Mouse (Mus musculus): ENCODE results near the gene Mr1. TPM values are rescaled to one million over a fixed set of nuclear protein-coding genes. Genes with fewer than 3 reads are reported as not detected.
A peak's percentile ranks its signal among the peaks of the same experiment; 100 is the strongest.

The Mr1 gene
- polyA plus RNA-seq, 1 experiment from 2014 or later: 0.55 TPM

DNA sequence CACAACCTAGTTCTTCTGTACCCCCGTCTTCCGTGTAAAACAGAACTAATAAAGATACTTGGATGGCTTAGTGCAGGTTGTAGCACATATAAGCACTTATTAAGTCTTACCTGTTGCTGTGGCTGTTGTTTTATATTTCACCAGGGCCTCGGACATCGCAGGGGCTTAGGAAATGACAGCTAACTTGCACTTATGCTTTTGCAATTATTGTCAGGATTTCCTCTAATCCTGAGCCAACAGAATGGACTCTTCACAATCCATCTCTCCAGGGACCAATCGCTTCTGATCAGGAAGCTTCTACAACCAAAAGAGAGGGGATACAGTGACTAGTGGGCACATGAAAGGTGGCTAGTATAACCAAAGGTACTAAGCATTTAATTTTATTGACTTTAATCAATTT is 42.6 kb downstream of the Mr1 start:
- Histone ChIP-seq H3K4me2 (ENCODE audit: low read depth, low read length, severe bottlenecking) (no peak overlapping the region), H3K36me3 (ENCODE audit: control insufficient read depth, insufficient read depth, low read length) (no peaks in the 10 kb centered on the region), H3K9me3 (ENCODE audit: control insufficient read depth, low read length) (no peaks in the 10 kb centered on the region), H3K9ac (ENCODE audit: low read length) (no peak overlapping the region), H3K27me3 (ENCODE audit: control insufficient read depth, insufficient read depth, low read length) (no peaks in the 10 kb centered on the region), H3K4me1 (replicated peaks; ENCODE audit: control insufficient read depth, insufficient read depth, low read length) (0 out of 2 replicates have a peak, but pooled peaks cover 2% of the 10 kb centered on the region), H3K4me3 (ENCODE audit: low read depth, low read length) (no peak overlapping the region), H3K27ac (ENCODE audit: low read depth, low read length) (no peak overlapping the region)
- ATAC-seq (replicated peaks; ENCODE audit: low FRiP score) (no peak), DNase-seq (ENCODE audit: low spot score) (no peak)
- 91% methylated on average over 5 of the region's 5 CpGs for WGBS

DNA sequence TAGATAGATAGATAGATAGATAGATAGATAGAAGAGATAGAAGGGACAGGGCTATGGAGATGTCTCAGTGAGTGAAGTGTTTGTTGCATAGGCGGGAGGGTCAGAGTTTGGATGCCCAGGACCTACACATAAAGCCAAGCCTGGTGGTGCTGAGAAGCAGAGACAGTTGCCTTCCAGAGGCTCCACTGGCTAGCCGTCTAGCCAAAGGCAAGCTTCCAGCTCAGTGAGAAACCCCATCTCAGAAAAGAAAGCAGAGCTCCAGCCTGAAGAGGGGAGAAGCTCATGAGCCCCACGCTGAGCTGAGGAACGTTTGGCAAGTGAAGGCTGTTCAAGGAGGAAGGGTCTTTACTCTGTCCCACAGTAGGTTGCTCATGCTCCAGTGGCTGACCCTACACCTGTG is 44.0 kb downstream of the Mr1 start:
- Histone ChIP-seq H3K9ac (ENCODE audit: low read length) (no peak overlapping the region), H3K4me1 (replicated peaks; ENCODE audit: control insufficient read depth, insufficient read depth, low read length) (no peaks in the 10 kb centered on the region), H3K27ac (ENCODE audit: low read depth, low read length) (no peak overlapping the region), H3K4me3 (ENCODE audit: low read depth, low read length) (no peak overlapping the region), H3K27me3 (ENCODE audit: control insufficient read depth, insufficient read depth, low read length) (no peaks in the 10 kb centered on the region), H3K36me3 (ENCODE audit: control insufficient read depth, insufficient read depth, low read length) (no peaks in the 10 kb centered on the region), H3K4me2 (ENCODE audit: low read depth, low read length, severe bottlenecking) (no peak overlapping the region), H3K9me3 (ENCODE audit: control insufficient read depth, low read length) (no peaks in the 10 kb centered on the region)
- WGBS: 74% methylated on average over 4 of the region's 4 CpGs
- ATAC-seq (replicated peaks; ENCODE audit: low FRiP score): no peak
- no peak for DNase-seq (ENCODE audit: low spot score)

DNA sequence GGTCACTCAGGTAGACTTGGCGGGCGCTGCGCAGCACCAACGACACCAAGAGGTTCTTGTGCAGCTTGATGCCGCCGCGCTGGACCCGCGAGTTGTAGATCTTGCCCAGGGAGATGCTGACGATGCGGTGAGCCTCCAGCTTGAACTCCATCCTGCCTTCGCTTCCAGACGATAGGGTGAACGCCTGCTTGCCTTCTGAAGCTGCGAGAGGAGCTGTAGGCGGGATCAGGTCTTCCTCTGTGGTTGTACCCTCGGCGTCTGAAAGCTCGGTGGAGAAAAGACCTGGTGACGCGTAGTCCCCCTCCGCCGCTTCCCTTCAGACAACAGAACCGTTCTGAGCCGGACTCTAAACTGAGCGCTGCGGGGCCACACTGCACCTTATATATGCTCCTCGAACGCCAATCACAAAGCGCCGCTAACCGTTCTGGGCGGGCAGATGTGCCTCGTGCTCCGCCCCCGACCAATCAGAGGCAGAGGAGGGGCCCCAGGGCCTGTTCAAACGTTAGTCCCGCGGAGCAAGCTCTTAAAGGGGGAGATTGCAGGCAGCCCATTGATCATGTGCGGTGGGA is 47.2 kb downstream of the Mr1 start, which contains the start of gene Ier5:
Gene Ier5 (minus strand): TSS at position 357 of the 569 bp plus-strand sequence.
- peak; percentile 99 for DNase-seq (ENCODE audit: low spot score)
- H3K4me2 ChIP-seq (ENCODE audit: low read depth, low read length, severe bottlenecking): peak within 1 kb of the TSS; percentile 79
- H3K4me1 ChIP-seq (replicated peaks; ENCODE audit: control insufficient read depth, insufficient read depth, low read length): no peaks in the 10 kb centered on the region
- under 1% methylated on average over 40 of the region's 40 CpGs for WGBS
- H3K9me3 ChIP-seq (ENCODE audit: control insufficient read depth, low read length): no peaks in the 10 kb centered on the region
- peak within 1 kb of the TSS; percentile 99 for H3K9ac ChIP-seq (ENCODE audit: low read length)
- H3K27ac ChIP-seq (ENCODE audit: low read depth, low read length): peak within 1 kb of the TSS; percentile 75
- H3K27me3 ChIP-seq (ENCODE audit: control insufficient read depth, insufficient read depth, low read length): no peaks in the 10 kb centered on the region
- no peaks in the 10 kb centered on the region; the same call in 1 of the 2 replicates for H3K36me3 ChIP-seq (ENCODE audit: control insufficient read depth, insufficient read depth, low read length)
- peak within 1 kb of the TSS; percentile 100 for H3K4me3 ChIP-seq (ENCODE audit: low read depth, low read length)
- peak; percentile 98 for ATAC-seq (replicated peaks; ENCODE audit: low FRiP score)

DNA sequence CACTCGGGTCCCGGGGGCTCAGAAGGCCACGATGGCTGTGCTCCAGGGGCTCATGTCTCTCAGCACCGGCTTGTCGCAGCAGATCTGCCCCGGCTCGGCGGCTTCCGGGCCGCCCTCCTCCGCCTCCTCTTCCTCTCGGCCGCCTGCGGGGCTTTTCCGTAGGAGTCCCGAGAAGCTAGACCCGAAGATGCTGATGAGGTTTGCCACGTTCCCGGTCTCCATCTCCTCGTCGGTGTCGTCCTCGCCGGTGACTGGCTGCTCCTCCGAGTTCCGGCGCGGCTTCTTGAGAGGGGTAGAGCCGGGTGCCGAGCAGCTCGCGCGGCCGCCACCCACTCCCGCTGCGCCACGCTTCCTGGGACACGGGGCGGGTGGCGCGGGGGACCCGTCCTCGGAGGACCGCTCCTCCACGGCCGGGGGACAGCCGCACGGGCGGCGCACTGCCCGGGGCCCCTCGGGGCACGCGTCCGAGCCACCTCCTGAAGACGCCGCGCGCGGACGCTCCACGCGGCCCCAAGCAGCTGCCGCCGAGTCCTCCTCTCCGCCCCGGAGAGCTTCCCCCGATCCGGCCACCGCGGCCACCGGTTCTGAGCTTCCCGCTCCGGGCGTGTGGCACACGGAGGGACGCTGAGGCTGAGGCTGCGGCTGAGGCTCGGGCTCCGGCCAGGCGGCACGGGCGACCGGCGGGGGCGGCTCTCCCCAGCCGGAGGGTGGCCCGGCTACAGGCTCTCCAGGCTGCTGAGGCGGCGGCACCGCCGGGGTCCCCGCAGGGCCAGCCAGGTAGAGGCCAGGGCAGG is 47.9 kb downstream of the Mr1 start:
- H3K27me3 ChIP-seq (ENCODE audit: control insufficient read depth, insufficient read depth, low read length): no peaks in the 10 kb centered on the region
- no peaks in the 10 kb centered on the region for H3K9me3 ChIP-seq (ENCODE audit: control insufficient read depth, low read length)
- peak overlapping the region; percentile 79 for H3K4me2 ChIP-seq (ENCODE audit: low read depth, low read length, severe bottlenecking)
- DNase-seq (ENCODE audit: low spot score): peak; percentile 76
- H3K36me3 ChIP-seq (ENCODE audit: control insufficient read depth, insufficient read depth, low read length): no peaks in the 10 kb centered on the region; the same call in 1 of the 2 replicates
- peak overlapping the region; percentile 75 for H3K27ac ChIP-seq (ENCODE audit: low read depth, low read length)
- no peaks in the 10 kb centered on the region for H3K4me1 ChIP-seq (replicated peaks; ENCODE audit: control insufficient read depth, insufficient read depth, low read length)
- peak; percentile 50 for ATAC-seq (replicated peaks; ENCODE audit: low FRiP score)
- peak overlapping the region; percentile 99 for H3K9ac ChIP-seq (ENCODE audit: low read length)
- peak overlapping the region; percentile 100 for H3K4me3 ChIP-seq (ENCODE audit: low read depth, low read length)
- WGBS: under 1% methylated on average over 71 of the region's 93 CpGs

DNA sequence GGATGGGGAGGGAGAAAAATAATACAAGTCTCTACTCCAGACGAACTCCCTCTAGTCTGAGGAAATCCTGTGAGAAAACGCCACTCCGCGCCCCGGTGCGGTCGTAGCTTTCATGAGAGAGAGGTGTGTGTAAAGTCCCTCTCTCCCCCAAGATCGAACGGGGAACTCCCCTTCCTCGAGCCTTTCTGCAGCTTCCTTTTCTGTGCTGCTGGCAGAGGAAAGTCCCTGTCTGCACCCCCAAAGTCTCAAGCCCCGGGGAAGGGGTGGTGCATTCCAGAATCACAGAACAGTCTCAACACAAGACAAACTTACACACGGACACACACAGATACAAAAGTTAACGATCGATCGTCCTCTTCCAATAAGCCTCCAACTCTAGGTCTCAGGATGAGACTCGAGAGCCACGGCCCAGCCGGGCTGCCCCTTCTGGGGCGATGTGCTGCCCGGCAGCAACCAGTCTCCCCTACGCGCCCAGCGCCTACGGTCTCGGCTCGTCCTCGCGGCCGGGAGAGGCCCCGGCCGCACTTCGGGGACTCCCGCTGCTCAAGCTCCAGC is 48.6 kb downstream of the Mr1 start:
- no peaks in the 10 kb centered on the region for H3K9me3 ChIP-seq (ENCODE audit: control insufficient read depth, low read length)

DNA sequence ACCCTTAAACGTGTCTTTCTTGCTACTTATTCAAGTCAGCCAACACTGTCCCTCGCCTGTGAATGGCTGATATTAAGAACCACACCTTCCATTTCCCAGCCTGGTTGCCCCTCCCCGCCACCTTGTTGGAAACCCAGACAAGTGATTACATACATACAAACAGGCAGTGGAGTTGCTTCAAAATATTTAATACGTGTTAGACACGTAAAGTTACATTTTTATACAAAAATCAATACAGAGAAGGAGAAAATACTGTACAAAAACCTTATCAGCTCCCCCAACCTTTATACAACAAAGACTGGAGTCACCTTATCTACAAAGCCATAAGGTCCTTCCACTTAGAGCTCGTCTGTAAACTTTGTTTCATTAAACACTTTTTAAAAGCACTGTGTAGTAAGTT is 49.3 kb downstream of the Mr1 start:
- Histone ChIP-seq H3K36me3 (ENCODE audit: control insufficient read depth, insufficient read depth, low read length) (no peaks in the 10 kb centered on the region; the same call in 1 of the 2 replicates), H3K4me1 (replicated peaks; ENCODE audit: control insufficient read depth, insufficient read depth, low read length) (peaks cover 9% of the 10 kb centered on the region; the same call in 1 of the 2 replicates), H3K9ac (ENCODE audit: low read length) (peak overlapping the region; percentile 99), H3K4me3 (ENCODE audit: low read depth, low read length) (peak overlapping the region; percentile 100), H3K9me3 (ENCODE audit: control insufficient read depth, low read length) (no peaks in the 10 kb centered on the region), H3K27ac (ENCODE audit: low read depth, low read length) (no peak overlapping the region), H3K4me2 (ENCODE audit: low read depth, low read length, severe bottlenecking) (peak overlapping the region; percentile 79), H3K27me3 (ENCODE audit: control insufficient read depth, insufficient read depth, low read length) (no peaks in the 10 kb centered on the region)
- ATAC-seq (replicated peaks; ENCODE audit: low FRiP score) (no peak), DNase-seq (ENCODE audit: low spot score) (no peak)
- WGBS: 31% methylated on average over 6 of the region's 6 CpGs

More for the DNA sequence above, 48.6 kb downstream of the Mr1 start:
- H3K36me3 ChIP-seq (ENCODE audit: control insufficient read depth, insufficient read depth, low read length): no peaks in the 10 kb centered on the region; the same call in 1 of the 2 replicates
- peak; percentile 5; the same call in 1 of the 2 replicates for ATAC-seq (replicated peaks; ENCODE audit: low FRiP score)
- no peaks in the 10 kb centered on the region for H3K27me3 ChIP-seq (ENCODE audit: control insufficient read depth, insufficient read depth, low read length)
- peak overlapping the region; percentile 70 for H3K27ac ChIP-seq (ENCODE audit: low read depth, low read length)
- peak overlapping the region; percentile 100 for H3K4me3 ChIP-seq (ENCODE audit: low read depth, low read length)
- H3K4me1 ChIP-seq (replicated peaks; ENCODE audit: control insufficient read depth, insufficient read depth, low read length): peaks cover 2% of the 10 kb centered on the region; the same call in 1 of the 2 replicates
- peak; percentile 65 for DNase-seq (ENCODE audit: low spot score)
- WGBS: under 1% methylated on average over 33 of the region's 33 CpGs
- peak overlapping the region; percentile 99 for H3K9ac ChIP-seq (ENCODE audit: low read length)
- peak overlapping the region; percentile 79 for H3K4me2 ChIP-seq (ENCODE audit: low read depth, low read length, severe bottlenecking)

DNA sequence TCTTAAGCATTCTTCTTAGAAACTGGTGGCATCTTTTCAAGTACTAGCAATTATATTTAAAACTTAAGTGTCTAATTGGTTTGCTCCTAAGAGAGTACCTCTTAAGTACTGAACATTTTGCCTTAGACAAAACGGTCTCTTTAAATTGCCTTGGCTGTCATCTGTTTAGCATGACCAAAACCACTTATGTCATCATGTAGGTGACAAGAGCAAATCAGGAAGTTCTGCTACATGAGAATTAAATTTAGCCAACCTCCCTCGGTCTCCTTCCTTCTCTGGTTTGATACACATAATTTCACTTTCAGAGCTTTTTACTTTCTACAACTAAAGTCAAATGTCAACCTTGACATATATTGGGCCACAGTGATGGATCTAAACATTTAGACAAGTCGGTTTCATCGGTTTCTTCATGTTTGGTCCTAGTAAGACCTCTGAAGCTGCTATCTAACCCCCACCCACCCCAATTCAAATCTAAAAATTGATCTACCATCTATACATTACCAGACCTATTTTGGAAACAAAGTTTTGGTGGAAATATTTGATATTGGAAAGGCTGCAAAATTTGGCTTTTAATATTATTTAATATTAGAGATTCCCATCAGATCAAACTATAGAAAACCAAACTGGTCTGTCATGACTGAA is 49.9 kb downstream of the Mr1 start:
- Histone ChIP-seq H3K9me3 (ENCODE audit: control insufficient read depth, low read length) (no peaks in the 10 kb centered on the region), H3K4me3 (ENCODE audit: low read depth, low read length) (no peak overlapping the region), H3K36me3 (ENCODE audit: control insufficient read depth, insufficient read depth, low read length) (no peaks in the 10 kb centered on the region; the same call in 1 of the 2 replicates), H3K9ac (ENCODE audit: low read length) (no peak overlapping the region), H3K4me1 (replicated peaks; ENCODE audit: control insufficient read depth, insufficient read depth, low read length) (peaks cover 14% of the 10 kb centered on the region; the same call in 1 of the 2 replicates), H3K4me2 (ENCODE audit: low read depth, low read length, severe bottlenecking) (peak overlapping the region; percentile 79), H3K27me3 (ENCODE audit: control insufficient read depth, insufficient read depth, low read length) (no peaks in the 10 kb centered on the region), H3K27ac (ENCODE audit: low read depth, low read length) (no peak overlapping the region)
- ATAC-seq (replicated peaks; ENCODE audit: low FRiP score) (no peak), DNase-seq (ENCODE audit: low spot score) (no peak)
- 87% methylated on average over 4 of the region's 4 CpGs for WGBS

DNA sequence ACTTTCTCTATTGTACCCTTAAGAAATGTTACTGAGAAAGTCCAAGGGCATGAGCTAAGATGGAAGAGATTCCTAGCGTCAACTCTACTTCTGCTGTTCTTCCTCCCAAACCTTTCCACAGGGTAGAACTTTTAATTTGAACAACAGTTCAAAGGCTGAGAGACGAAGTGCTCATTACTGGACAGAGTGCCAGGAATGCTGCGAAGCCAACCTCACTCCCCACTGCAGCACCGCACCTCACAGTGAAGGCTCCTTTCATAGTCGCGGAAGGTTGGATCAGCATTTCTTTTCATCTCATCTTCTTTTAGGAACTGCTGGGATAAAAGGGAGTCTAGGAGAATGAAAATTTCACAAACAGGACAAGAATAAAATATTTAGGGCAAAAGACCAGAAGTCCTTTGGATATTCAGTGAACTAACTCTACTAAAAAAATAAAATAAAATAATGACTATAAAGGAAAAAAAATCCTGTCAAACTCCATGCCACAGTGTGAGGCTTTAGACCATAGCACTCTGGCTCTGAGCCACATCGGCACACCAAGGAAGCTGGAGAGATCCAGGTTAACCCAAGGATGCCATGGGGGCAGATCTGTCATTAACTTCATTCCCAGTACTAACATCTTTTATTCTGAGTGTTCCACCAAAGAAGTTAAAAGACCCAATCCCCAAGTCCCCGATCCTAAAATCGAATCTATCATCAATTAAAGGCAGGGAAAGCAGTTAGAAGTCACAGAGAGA is 52.5 kb downstream of the Mr1 start:
- no peak for ATAC-seq (replicated peaks; ENCODE audit: low FRiP score)
- H3K27ac ChIP-seq (ENCODE audit: low read depth, low read length): no peak overlapping the region

More for the DNA sequence above, 52.5 kb downstream of the Mr1 start:
- Histone ChIP-seq H3K36me3 (ENCODE audit: control insufficient read depth, insufficient read depth, low read length) (no peaks in the 10 kb centered on the region; the same call in 1 of the 2 replicates), H3K9me3 (ENCODE audit: control insufficient read depth, low read length) (no peaks in the 10 kb centered on the region), H3K4me2 (ENCODE audit: low read depth, low read length, severe bottlenecking) (no peak overlapping the region), H3K4me1 (replicated peaks; ENCODE audit: control insufficient read depth, insufficient read depth, low read length) (peaks cover 15% of the 10 kb centered on the region; the same call in 1 of the 2 replicates), H3K4me3 (ENCODE audit: low read depth, low read length) (no peak overlapping the region), H3K9ac (ENCODE audit: low read length) (no peak overlapping the region), H3K27me3 (ENCODE audit: control insufficient read depth, insufficient read depth, low read length) (no peaks in the 10 kb centered on the region)
- 43% methylated on average over 9 of the region's 9 CpGs for WGBS
- DNase-seq (ENCODE audit: low spot score): no peak

All from forebrain, embryonic 11.5 days (tissue).